Mouse (Mus musculus): ENCODE data around the gene Lgals4.

Lgals4 gene

DNA sequence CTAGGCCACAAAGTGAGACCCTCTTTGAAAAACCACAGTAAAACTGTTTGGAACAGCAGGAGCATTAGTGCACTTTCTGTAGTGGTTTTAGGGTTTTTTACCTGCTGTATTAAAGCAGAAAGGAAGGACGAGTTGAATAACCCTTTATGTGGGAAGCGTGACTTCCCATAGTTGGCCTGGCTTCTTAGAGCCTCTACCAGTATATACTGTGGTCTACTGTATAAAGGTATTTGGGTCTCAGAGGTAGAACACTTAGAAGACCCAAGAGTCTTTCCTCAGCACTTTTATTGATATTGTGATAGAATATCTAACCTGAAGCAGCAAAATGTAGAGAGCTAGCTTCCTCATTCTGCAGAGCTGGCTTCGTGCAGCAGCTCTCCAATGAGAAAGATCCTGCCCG, 14.1 kb upstream of the Lgals4 start:
- in situ Hi-C loops (cut with MboI, MseI), result loop anchor here in 1 of 2 experiments (25.0 kb wide), 1 partner anchor 1593 kb away; the partner anchor contains the start of genes Hcst, Nfkbid and Tyrobp

DNA sequence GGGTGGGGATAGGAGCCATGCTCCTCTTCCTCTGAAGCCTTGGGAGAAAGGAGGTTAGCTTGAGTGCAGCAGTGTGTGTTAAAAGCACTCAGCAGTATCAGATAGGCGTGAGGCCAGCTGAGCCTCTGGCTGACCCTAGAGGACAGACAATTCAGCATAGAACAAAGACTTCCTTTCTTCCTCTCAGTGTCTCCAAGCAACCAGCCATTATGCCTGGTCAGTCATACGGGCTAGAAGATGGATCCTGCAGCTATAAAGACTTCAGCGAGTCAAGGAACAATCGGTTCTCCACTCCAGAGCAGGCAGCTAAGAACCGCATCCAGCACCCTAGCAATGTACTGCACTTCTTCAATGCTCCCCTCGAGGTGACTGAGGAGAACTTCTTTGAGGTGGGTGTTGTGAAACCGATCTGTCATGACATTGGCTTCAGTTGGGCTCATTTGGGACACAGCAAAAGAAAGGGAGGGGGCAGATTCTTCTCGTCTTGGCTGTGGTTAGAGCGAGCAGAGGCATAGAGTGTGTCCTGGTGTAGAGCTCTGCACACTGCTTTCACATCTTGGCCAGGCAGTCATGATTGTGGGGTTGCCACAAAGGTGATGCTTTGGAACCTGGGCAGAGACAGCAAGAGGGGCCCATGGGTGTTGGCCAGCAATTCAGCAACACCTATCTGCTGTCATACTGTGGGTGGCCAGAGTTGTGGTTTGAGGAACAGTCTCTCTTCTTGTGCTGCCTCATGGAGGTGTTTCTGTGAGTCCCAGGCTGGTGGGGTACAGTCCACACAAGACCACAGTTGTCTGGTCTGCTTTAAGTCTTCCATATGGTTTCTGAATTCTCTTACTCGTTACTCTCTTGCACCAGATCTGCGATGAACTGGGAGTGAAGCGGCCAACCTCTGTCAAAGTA, 13.0 kb upstream of the Lgals4 start:
- in situ Hi-C loops (cut with MboI, MseI), result loop anchor here in 1 of 2 experiments (25.0 kb wide), 1 partner anchor 1592 kb away; the partner anchor contains the start of genes Hcst, Nfkbid and Tyrobp

DNA sequence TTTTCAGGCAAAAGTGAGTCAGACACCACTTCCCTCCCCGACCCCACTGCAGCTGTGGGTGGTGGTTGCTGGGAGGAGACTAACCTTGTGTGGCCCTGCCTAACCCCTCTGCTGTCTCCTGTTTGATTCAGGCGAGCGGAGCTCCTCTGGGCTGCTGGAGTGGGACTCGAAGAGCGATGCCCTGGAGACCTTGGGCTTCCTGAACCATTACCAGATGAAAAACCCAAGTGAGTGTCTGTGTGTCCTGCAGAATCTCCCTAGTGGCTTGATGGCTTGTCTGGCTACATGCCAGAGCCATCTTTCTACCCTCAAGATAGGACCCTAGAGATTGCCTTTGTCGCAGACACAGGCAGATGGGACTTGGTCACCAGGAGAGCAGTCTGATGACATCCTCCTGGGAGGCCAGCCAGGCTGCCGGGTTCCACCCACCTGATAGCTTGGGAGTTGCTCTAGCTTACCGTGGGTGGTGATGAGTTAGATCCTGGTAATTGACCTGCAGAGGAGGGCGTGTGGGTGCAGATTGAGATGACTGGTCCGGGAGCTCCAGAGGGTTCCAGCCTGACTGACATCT, 12.3 kb upstream of the Lgals4 start:
- in situ Hi-C loops (cut with MboI, MseI), result loop anchor here in 1 of 2 experiments (25.0 kb wide), 1 partner anchor 1591 kb away; the partner anchor contains the start of genes Hcst, Nfkbid and Tyrobp

DNA sequence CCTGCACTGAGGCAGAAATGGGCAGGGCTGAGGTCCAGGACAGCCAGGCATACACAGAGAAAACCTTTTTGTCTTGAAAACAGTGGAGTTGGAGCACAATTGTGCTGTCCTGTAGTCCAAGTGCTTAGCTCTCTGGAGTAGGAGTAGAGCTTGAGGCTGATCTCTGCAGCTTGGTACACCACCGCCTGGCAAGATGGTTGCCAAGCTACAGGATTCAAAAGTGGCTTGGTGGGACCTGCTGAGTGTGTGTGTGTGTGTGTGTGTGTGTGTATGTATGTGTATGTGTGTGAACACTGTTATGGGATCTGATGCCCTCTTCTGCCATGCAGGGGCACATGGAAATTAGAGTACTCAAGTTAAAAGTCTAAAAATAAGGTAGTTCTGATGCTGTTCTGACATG, 11.1 kb upstream of the Lgals4 start:
- in situ Hi-C loops (cut with MboI, MseI), result loop anchor here in 1 of 2 experiments (25.0 kb wide), 1 partner anchor 1590 kb away; the partner anchor contains the start of genes Hcst, Nfkbid and Tyrobp

DNA sequence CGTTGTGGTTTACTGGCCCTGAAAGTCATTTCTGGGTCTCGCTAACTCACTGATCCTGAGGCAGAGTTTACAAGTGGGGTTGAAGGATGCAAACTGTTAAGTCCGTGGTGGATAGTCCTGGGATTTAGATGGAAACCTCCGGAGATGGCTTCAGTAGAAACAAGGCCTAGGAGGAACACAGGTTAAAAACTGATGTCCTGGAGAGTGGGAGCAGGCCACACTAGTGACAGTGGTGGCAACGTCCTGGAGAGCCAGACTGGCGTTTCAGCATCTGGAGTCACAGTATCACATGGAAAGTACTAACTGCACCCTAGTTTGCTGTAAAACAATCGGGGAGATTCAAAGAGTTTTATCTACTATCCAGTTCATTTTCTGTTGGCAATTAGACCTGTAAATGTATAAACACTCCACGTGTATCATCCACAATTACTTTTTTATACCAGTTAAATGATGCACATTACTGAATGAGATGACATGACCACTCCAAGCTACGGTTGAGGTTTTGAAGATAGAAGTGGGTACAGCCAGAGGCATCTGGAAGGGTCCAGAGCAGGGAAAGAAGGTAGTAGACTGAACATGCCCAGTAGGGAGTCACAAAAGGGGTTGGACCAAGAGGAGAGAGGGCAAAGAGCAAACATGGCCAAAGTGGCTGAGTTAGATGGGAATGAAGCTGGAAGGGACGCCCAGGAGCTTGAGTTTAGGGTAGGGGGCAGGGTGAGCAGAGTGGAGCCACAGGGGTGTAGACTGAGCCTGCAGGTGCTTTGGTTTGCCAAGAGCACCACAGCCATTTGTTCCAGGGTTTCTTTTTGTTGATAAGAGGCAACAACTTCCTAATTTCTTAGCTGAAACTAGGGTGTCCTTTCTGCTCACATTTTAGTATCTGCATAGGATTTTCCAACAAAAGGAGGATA, 10.4 kb upstream of the Lgals4 start:
- in situ Hi-C loops (cut with MboI, MseI), result loop anchor here in 1 of 2 experiments (25.0 kb wide), 1 partner anchor 1589 kb away; the partner anchor contains the start of genes Hcst, Nfkbid and Tyrobp

DNA sequence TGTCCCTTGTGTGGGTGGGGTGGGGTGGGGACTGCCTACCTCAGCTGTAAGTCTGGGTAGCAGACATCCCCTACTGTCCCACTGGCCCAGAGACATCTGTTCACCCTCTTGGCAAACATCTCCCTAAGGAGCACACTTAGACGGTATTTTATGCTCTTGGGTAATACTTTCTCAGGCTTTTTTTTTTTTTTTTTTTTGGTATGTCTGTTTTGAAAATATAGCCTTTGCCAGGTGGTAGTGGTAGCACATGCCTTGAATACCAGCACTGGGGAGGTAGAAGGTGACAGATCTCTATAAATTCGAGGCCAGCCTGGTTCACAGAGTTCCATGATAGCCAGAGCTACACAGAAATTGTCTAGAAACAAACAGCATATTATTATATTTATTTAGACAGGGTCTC, 9.7 kb upstream of the Lgals4 start:
- in situ Hi-C loops (cut with MboI, MseI), result loop anchor here in 1 of 2 experiments (25.0 kb wide), 1 partner anchor 1588 kb away; the partner anchor contains the start of genes Hcst, Nfkbid and Tyrobp

DNA sequence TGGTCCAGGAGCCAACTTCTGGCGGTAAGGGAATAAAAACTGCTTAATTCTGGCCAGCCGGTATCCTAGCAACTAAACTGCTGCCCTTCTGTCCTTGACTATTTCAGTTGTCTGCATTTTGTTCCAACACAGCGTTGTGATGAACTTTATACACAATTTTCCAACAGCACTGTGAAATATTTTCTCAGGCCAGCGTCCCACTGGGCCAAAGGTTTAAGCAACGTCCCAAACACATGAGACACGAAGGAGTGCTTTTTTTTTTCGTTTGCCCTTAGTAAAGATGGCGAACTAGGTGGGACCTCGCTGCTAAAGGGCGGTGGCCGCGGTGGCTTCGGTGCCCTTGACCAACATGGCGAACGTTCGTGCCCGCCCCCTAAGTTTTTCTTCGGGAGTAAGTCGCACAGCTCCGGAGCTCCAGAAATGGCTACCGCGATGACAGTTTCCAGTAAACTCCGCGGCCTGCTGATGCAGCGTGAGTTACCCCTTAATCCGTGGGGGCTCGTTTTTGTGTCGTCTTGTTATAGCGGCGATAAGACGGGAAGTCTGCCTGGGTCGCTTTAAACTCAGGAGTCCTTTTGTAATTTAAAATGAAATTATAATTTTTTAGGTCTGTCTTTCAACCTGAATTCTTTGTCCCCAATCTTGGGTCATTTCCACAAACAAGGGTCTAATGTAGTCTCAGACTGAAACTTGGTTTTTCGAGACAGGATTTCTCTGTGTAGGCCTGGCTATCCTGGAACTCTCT, 8.5 kb upstream of the Lgals4 start, which contains the start of gene Ech1:
TSS of gene Ech1 (plus strand) at position 277 of the 745 bp plus-strand sequence.
- in situ Hi-C loops (cut with MboI, MseI), result loop anchor here in 1 of 2 experiments (25.0 kb wide), 1 partner anchor 1587 kb away; the partner anchor contains the start of genes Hcst, Nfkbid and Tyrobp

DNA sequence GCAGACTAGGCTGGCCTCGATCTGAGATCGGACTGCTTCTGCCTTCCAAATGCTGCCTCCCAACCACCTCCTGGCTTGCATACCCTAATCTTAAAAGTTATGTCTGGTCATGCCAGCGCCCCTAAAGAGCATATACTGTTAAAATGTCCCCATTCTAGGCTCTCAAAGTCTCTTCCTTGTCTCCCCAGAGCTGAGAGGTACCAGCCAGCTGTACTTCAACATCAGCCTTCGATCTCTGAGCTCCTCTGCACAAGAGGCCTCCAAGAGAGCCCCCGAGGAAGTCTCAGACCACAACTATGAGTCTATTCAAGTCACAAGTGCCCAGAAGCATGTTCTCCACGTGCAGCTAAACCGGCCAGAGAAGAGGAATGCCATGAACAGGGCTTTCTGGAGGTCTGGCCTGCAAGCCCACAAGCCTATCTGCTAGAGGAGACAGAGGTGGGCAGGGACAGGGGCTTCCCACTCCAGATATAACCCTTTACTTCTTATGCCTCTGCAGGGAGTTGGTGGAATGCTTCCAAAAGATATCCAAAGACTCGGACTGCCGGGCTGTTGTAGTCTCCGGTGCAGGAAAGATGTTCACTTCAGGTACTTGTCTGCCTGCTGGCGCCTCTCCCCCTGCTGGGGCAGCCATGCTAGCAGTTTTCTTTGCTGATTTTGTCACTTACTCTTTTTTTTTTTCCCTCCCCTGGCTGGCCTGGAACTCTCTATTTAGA, 7.8 kb upstream of the Lgals4 start:
- in situ Hi-C loops (cut with MboI, MseI), result no loop called here

DNA sequence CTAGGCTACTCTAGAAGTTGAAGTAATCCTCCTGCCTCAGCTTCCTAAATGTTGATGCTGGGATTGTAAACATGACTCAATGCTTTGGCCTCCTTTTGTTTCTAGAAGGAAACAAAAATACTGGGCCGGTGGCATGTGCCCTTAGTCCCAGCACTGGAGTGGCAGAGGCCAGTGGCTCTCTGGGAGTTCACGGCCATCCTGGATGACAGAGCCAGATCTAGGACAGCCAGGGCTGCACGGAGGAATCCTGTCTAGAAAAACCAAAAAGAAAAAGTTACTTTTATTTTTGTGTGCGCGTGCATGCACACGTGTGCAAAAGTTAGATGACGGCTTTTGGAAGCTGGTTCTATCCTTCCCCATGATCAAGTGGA, 7.3 kb upstream of the Lgals4 start:
- in situ Hi-C loops (cut with MboI, MseI), result no loop called here

DNA sequence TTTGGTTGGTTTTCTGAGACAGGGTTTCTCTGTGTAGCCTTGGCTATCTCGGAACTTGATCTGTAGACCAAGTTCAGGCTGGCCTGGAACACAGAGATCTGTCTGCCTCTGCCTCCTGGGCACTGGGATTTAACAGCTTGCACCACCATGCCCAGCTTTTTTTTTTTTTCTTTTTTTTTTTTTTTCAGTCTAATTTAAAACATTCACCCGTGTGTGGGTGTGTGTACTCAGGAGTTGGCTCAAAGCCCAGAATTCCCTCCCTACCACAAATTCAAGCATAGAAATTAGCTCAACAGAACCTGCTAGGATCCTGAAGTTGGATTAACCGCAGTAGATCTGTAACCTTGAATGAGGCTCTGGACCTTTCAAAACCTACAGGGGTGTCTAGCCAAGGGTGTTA, 6.3 kb upstream of the Lgals4 start:
- in situ Hi-C loops (cut with MboI, MseI), result no loop called here

DNA sequence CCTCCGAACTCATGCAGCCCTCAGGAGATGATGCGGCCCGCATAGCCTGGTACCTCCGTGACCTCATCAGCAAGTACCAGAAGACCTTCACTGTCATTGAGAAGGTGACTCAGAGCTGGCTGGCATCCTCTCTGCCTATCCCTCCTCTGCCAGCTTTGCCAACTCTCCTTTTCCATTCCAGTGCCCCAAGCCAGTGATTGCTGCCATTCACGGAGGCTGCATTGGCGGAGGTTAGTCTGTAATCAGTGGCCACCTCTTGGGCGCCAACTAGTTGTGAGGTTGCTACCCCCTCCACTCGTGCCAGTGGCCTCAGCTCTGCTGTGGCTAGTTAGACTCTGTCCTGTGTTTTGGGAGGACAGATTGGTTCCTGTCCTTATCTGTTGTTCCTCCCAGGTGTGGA, 3.8 kb upstream of the Lgals4 start:
- in situ Hi-C loops (cut with MboI, MseI), result loop anchor here in 1 of 2 experiments (5.0 kb wide), 1 partner anchor 37 kb away; no protein-coding TSS in a partner anchor

DNA sequence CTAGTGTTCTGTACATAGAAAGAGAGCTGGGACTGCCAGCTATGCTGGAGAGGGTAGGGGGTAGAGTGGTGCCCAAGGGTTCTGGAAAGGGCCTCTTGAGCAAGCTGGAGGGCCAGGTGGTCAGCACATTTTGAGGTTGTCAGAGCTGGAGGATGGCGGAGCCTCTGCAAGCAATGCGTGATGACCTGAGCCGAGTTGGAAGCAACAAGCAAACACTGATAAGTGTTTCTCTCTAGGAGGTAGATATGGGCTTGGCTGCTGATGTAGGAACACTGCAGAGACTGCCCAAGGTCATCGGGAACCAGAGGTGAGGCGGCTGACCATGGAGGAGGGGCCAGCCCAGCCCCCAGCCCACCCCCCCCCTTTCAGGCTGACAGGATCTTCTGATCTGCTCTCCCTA, 2.7 kb upstream of the Lgals4 start:
- in situ Hi-C loops (cut with MboI, MseI), result loop anchor here in 1 of 2 experiments (5.0 kb wide), 1 partner anchor 36 kb away; no protein-coding TSS in a partner anchor

DNA sequence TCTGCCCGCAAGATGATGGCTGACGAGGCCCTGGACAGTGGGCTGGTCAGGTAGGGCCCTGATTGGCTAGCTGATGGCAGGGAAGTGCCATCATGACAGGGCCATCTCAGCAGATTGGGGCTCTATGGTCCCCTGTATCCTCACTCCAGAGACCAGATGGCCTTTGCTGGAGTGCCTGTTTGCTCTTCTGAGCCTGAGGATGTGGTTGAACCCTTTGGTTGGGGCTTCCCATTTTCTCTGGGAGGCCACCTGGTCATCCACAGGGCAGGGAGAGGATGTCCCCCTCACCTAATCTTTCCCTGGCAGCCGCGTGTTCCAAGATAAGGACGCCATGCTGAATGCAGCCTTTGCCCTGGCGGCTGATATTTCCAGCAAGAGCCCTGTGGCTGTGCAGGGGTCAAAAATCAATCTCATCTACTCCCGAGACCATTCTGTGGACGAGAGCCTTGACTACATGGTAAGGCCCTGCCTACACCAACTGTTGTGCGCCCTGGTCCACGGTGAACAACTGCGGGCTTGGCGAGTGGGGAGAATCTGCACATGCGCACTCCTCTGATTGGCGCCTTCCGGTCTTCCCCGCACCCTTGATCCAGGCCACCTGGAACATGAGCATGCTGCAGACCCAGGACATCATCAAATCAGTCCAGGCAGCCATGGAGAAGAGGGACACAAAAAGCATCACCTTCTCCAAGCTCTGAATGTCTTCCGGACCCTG, 2.1 kb upstream of the Lgals4 start:
- in situ Hi-C loops (cut with MboI, MseI), result loop anchor here in 1 of 2 experiments (5.0 kb wide), 1 partner anchor 36 kb away; no protein-coding TSS in a partner anchor

DNA sequence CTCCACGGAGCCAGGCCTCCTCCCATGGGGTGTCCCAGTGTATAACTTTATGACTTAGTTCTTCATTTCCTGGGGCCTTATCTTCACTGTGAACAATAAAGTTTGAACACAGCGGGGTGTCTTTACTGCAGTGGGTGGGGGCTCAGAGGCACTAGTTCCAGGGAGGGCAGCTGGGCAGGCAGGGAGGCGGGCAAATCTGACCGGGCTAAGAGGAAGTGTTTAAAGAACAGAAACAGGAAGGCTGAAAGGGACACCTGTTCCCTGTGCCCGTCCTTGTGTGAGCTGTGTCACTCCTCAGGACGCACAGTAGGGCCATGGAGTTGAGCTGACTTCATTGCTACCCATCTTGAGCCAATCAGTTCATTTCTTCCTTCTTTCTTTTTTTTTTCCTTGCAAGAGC, 1.5 kb upstream of the Lgals4 start:
- in situ Hi-C loops (cut with MboI, MseI), result loop anchor here in 1 of 2 experiments (5.0 kb wide), 1 partner anchor 35 kb away; no protein-coding TSS in a partner anchor

DNA sequence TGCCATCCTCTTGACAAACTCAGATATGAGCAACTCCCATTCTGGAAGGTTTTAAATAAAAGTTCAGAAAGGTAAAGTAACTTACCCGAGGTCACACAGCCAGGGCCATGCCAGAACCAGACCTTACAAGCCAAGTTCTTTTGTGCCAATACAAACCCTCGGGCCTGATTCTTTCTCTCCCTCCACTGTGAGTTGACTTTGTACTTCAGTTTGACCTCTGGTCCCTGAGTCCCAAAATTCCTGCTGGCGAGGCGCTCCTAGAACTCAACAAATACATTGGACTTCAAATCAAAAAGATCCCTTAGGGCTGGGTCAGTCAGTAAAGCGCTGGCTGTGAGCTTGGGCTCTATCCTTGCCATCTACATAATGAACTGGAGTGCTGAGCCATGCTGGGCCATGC, 3.3 kb downstream of the Lgals4 start:
- in situ Hi-C loops (cut with MboI, MseI), result no loop called here

DNA sequence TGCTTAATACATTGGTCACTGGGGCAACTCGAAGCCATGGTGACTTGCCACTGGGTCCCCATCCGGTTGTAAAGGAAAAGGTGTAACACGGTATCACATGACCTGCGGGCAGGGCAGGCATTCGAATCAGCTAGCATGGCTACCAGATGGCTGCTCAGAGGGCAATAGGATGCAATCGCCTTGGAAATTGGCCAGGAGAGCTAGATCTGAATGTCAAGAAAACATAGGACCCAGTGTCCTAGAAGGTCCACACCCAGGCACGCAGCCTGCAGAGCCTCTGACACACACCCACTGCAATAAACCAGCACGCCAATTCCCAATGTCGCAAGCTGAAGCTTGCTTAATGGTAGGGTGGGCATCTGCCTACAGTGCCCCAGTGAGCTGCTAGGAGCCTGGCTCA, 4.7 kb downstream of the Lgals4 start:
- in situ Hi-C loops (cut with MboI, MseI), result no loop called here

DNA sequence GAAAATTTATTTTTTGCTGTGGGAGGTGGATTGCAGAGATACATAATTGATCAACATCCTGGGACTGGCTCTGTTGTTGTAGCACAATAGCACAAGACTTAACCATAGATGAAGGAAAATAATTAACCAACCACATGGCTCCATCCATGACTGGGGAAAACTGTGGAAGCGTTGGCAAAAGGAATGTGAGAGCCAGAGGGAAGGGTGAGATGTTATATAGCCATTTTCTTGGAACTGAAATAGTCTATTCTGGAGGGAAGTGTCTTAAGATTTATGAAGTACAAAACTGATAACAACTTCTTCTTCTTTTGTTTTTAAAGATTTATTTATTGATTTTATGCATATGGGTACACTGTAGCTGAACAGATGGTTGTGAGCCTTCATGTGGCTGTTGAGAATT, 13.6 kb downstream of the Lgals4 start:
- in situ Hi-C loops (cut with MboI, MseI), result no loop called here

DNA sequence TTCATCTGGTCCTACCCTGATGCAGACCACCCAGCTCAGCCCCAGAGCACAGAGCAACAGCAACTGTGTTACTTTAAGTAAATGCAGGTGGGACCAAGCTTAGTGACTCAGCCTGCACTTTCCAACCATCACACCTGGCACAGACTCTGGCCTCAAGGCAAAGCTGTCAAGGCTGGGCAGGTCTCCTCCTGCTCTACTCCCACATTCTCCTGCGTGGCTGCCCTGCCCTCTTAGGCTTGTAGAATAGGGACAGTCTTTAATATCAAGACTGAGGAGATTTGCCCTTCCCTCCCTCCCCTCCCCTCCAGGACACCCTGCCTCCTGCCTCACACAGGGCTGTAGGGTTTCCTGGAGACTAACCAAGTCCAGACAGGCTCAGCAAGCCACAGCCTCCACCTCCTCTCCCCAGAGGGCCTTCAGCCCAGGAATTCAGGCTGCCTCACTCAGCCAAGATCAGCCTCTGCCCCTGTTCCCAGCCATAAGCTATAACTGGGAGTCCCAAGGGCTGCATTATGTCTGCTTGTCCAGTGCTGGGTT, 16.1 kb downstream of the Lgals4 start:
- in situ Hi-C loops (cut with MboI, MseI), result loop anchor here in 1 of 2 experiments (10.0 kb wide), 1 partner anchor 745 kb away; no protein-coding TSS in a partner anchor
